Mouse (Mus musculus): Measurements from ENCODE around the gene Lpin1. TPM values are rescaled to one million over a fixed set of nuclear protein-coding genes. Genes with fewer than 3 reads are reported as not detected.

Gene Lpin1
- polyA plus RNA-seq, 1 experiment from 2014 or later, result 21.7 TPM

GRCm38 (mm10) chr12:16497960-16498359, 112.8 kb downstream of the Lpin1 start:
- 69% methylated on average over 4 of the region's 4 CpGs for WGBS (ENCODE audit: missing documents)
- no peak overlapping the region for H3K27ac ChIP-seq
- no peaks in the 10 kb centered on the region for H3K36me3 ChIP-seq (ENCODE audit: inconsistent target)
- no peak overlapping the region for H3K4me3 ChIP-seq (ENCODE audit: inconsistent target)
- no peaks in the 10 kb centered on the region for H3K79me2 ChIP-seq (ENCODE audit: inconsistent target)

- WGBS (ENCODE audit: missing documents), result 84% methylated on average over 6 of the region's 6 CpGs
- no peak overlapping the region for H3K4me3 ChIP-seq (ENCODE audit: inconsistent target)
- H3K27ac ChIP-seq, result no peak overlapping the region
Observed at GRCm38 (mm10) chr12:16492713-16493112, 118.1 kb downstream of the Lpin1 start.

GRCm38 (mm10) chr12:16488899-16489298, 121.9 kb downstream of the Lpin1 start:
- H3K4me3 ChIP-seq (ENCODE audit: inconsistent target), result no peak overlapping the region
- no peaks in the 10 kb centered on the region for H3K79me2 ChIP-seq (ENCODE audit: inconsistent target)
- H3K36me3 ChIP-seq (ENCODE audit: inconsistent target), result no peaks in the 10 kb centered on the region
- H3K27ac ChIP-seq, result no peak overlapping the region

More at GRCm38 (mm10) chr12:16492713-16493112, 118.1 kb downstream of the Lpin1 start:
- Histone ChIP-seq H3K79me2 (ENCODE audit: inconsistent target) (no peaks in the 10 kb centered on the region), H3K36me3 (ENCODE audit: inconsistent target) (no peaks in the 10 kb centered on the region)

- no peak overlapping the region for H3K27ac ChIP-seq
- no peaks in the 10 kb centered on the region for H3K79me2 ChIP-seq (ENCODE audit: inconsistent target)
- no peak overlapping the region for H3K4me3 ChIP-seq (ENCODE audit: inconsistent target)
- WGBS (ENCODE audit: missing documents), result 54% methylated on average over 2 of the region's 2 CpGs
- no peaks in the 10 kb centered on the region for H3K36me3 ChIP-seq (ENCODE audit: inconsistent target)
Observed at GRCm38 (mm10) chr12:16487453-16487852, 123.3 kb downstream of the Lpin1 start.

Other genes starting within 250 kb of the Lpin1 start
- not detected in 3 replicates for gene Ntsr2, start 42.4 kb upstream of the Lpin1 start, polyA plus RNA-seq (2018)
- gene Greb1, start 189.9 kb upstream of the Lpin1 start, polyA plus RNA-seq (2018), result 0.11 TPM in 1 of 3 replicates, not detected in the others
- 9.4 to 23.3 TPM (median 14.9 TPM) in 3 replicates for gene E2f6, start 200.0 kb upstream of the Lpin1 start, polyA plus RNA-seq (2018)

All from macrophage (primary cell).